Mouse (Mus musculus) brain, embryonic 14.5 days (tissue): ENCODE data around the gene Fubp1. TPM values are rescaled to one million over a fixed set of nuclear protein-coding genes. Genes with fewer than 3 reads are reported as not detected.

Experiments used
- DNase-seq: peaks from one replicate; pipeline ENCODE4 v3.0.0-alpha.2; 2011; ENCODE audit warnings: low read depth
- CTCF ChIP-seq: fragments of 200-500 bp; IDR thresholded peaks from 2 replicates; pipeline ENCODE4 v1.5.1; 2012; ENCODE audit warnings: inconsistent platforms, mild to moderate bottlenecking, moderate library complexity, borderline replicate concordance; ENCODE audit not compliant: insufficient read depth, insufficient read length; ENCODE audit errors: extremely low read depth
- POLR2A ChIP-seq: fragments of 200-500 bp; IDR thresholded peaks from 2 replicates; pipeline ENCODE4 v1.6.1; 2012; ENCODE audit warnings: mild to moderate bottlenecking, inconsistent platforms, borderline replicate concordance; ENCODE audit not compliant: poor library complexity, insufficient read depth, insufficient read length, severe bottlenecking; ENCODE audit errors: extremely low read depth
- polyA plus RNA-seq: library from polyadenylated mRNA; depleted of rRNA; stranded (reverse); fragments of >200 nt; gene quantifications from 2 replicates; pipeline ENCODE4 v1.2.3, GENCODE M21; 2012

Fubp1 gene
- polyA plus RNA-seq, 1 experiment: 264 TPM

- TF ChIP-seq POLR2A: no peak
- TF ChIP-seq CTCF: no peak
- no peak for DNase-seq
Measured at GRCm38 (mm10) chr3:152172322-152172935, 37.8 kb upstream of the Fubp1 start.

- no peak for TF ChIP-seq POLR2A
- TF ChIP-seq CTCF: no peak
- no peak for DNase-seq
Measured at GRCm38 (mm10) chr3:152178816-152179215, 31.4 kb upstream of the Fubp1 start.

- TF ChIP-seq POLR2A: no peak
- TF ChIP-seq CTCF: no peak
- DNase-seq: no peak
Measured at GRCm38 (mm10) chr3:152179285-152179684, 30.9 kb upstream of the Fubp1 start.

GRCm38 (mm10) chr3:152180624-152181023, 29.6 kb upstream of the Fubp1 start:
- no peak for DNase-seq
- TF ChIP-seq CTCF (no peak), POLR2A (no peak)

- no peak for DNase-seq
- no peak for TF ChIP-seq POLR2A
- no peak for TF ChIP-seq CTCF
Measured at GRCm38 (mm10) chr3:152183522-152183921, 26.7 kb upstream of the Fubp1 start.

- no peak for TF ChIP-seq CTCF
- no peak for TF ChIP-seq POLR2A
- no peak for DNase-seq
Measured at GRCm38 (mm10) chr3:152186106-152186505, 24.1 kb upstream of the Fubp1 start.

- TF ChIP-seq CTCF: no peak
- TF ChIP-seq POLR2A: no peak
- DNase-seq: no peak
Measured at GRCm38 (mm10) chr3:152189306-152189705, 20.9 kb upstream of the Fubp1 start.

- TF ChIP-seq CTCF (no peak), POLR2A (no peak)
- peak; percentile 11 for DNase-seq
Measured at GRCm38 (mm10) chr3:152190679-152191477, 19.3 kb upstream of the Fubp1 start.

- no peak for TF ChIP-seq CTCF
- no peak for TF ChIP-seq POLR2A
- DNase-seq: peak; percentile 66
Measured at GRCm38 (mm10) chr3:152191791-152192237, 18.4 kb upstream of the Fubp1 start.

- TF ChIP-seq CTCF: no peak
- DNase-seq: peak; percentile 75
Measured at GRCm38 (mm10) chr3:152192238-152192931, 17.8 kb upstream of the Fubp1 start.

- TF ChIP-seq CTCF (no peak), POLR2A (no peak)
Measured at GRCm38 (mm10) chr3:152193177-152193576, 17.0 kb upstream of the Fubp1 start.

More at GRCm38 (mm10) chr3:152193177-152193576, 17.0 kb upstream of the Fubp1 start:
- no peak for DNase-seq
